Mouse (Mus musculus) liver, embryonic 16.5 days (tissue): ENCODE measurements around the gene Adh5. TPM values are rescaled to one million over a fixed set of nuclear protein-coding genes. Genes with fewer than 3 reads are reported as not detected.

ENCODE experiments used
- ATAC-seq: fragments of 200-750 bp; cut with Nextera tagmentation; 2 replicates; pipeline ENCODE4 v1.8.0; 2017; ENCODE audit warnings: low read depth, mild to moderate bottlenecking, moderate number of reproducible peaks, moderate library complexity
- H3K27ac ChIP-seq: fragments of 300-500 bp; sonication (generic); 2 replicates; pipeline ENCODE4 v1.5.1; 2014; ENCODE audit warnings: mild to moderate bottlenecking, low read length
- H3K27me3 ChIP-seq: fragments of 300-500 bp; sonication (generic); 2 replicates; pipeline ENCODE4 v1.6.1; 2014; ENCODE audit warnings: low read depth, low read length, mixed read lengths; ENCODE audit not compliant: control insufficient read depth, insufficient read depth
- H3K36me3 ChIP-seq: fragments of 300-500 bp; sonication (generic); 2 replicates; pipeline ENCODE4 v1.6.1; 2014; ENCODE audit warnings: mild to moderate bottlenecking; ENCODE audit not compliant: control insufficient read depth, insufficient read depth
- H3K4me1 ChIP-seq: fragments of 300-500 bp; sonication (generic); 2 replicates; pipeline ENCODE4 v1.6.1; 2014; ENCODE audit warnings: low read depth, low read length, mixed read lengths; ENCODE audit not compliant: control insufficient read depth
- H3K4me2 ChIP-seq: fragments of 300-500 bp; sonication (generic); 2 replicates; pipeline ENCODE4 v1.6.1; 2014; ENCODE audit warnings: low read depth, low read length, mixed read lengths
- H3K4me3 ChIP-seq: fragments of 300-500 bp; sonication (generic); 2 replicates; pipeline ENCODE4 v1.5.1; 2014; ENCODE audit warnings: low read depth, mild to moderate bottlenecking, low read length
- H3K9ac ChIP-seq: fragments of 300-500 bp; sonication (generic); 2 replicates; pipeline ENCODE4 v1.6.1; 2014; ENCODE audit warnings: low read depth, low read length
- H3K9me3 ChIP-seq: fragments of 300-500 bp; sonication (generic); replicated peaks from 2 replicates; pipeline ENCODE4 v1.6.1; 2016; ENCODE audit warnings: low read length; ENCODE audit not compliant: control insufficient read depth
- WGBS: fragments of 180-500 bp; shearing (Covaris S2); extraction: QIAGEN DNeasy Blood & Tissue Kit; methylation state at CpG from one replicate; pipeline ENCODE4 v1.1.7; 2014; ENCODE audit not compliant: insufficient replicate concordance; 5-methylcytosine and 5-hydroxymethylcytosine counted together
- polyA plus RNA-seq: library from polyadenylated mRNA; unstranded; fragments of >200 nt; fragmentation: Nextera tagmentation; extraction: Ambion mirVana; gene quantifications from 2 replicates; pipeline ENCODE4 v1.2.1, GENCODE M21; 2015

The Adh5 gene
- polyA plus RNA-seq, 1 experiment from 2014 or later: 180 TPM

- 78% methylated on average over 3 of the region's 3 CpGs for WGBS
- Histone ChIP-seq H3K27ac (no peak overlapping the region), H3K4me2 (no peak overlapping the region), H3K27me3 (no peaks in the 10 kb centered on the region), H3K9ac (no peak overlapping the region), H3K36me3 (no peaks in the 10 kb centered on the region), H3K4me1 (no peaks in the 10 kb centered on the region), H3K9me3 (no peaks in the 10 kb centered on the region), H3K4me3 (no peak overlapping the region)
- no peak for ATAC-seq
Measured at GRCm38 (mm10) chr3:138420385-138420784, 22.5 kb upstream of the Adh5 start.

GRCm38 (mm10) chr3:138423664-138424063 lies 19.2 kb upstream of the Adh5 start:
- no peaks in the 10 kb centered on the region for H3K9me3 ChIP-seq
- no peak overlapping the region for H3K27ac ChIP-seq
- no peak for ATAC-seq
- no peaks in the 10 kb centered on the region for H3K4me1 ChIP-seq
- WGBS: 39% methylated on average over 2 of the region's 2 CpGs
- H3K4me2 ChIP-seq: no peak overlapping the region
- no peak overlapping the region for H3K9ac ChIP-seq
- H3K36me3 ChIP-seq: no peaks in the 10 kb centered on the region
- no peak overlapping the region for H3K4me3 ChIP-seq
- H3K27me3 ChIP-seq: no peaks in the 10 kb centered on the region

GRCm38 (mm10) chr3:138424247-138424646 lies 18.6 kb upstream of the Adh5 start:
- Histone ChIP-seq H3K36me3 (no peaks in the 10 kb centered on the region), H3K4me1 (no peaks in the 10 kb centered on the region), H3K27me3 (no peaks in the 10 kb centered on the region), H3K27ac (no peak overlapping the region), H3K9me3 (no peaks in the 10 kb centered on the region), H3K4me3 (no peak overlapping the region), H3K4me2 (no peak overlapping the region), H3K9ac (no peak overlapping the region)
- 46% methylated on average over 4 of the region's 4 CpGs for WGBS
- no peak for ATAC-seq

GRCm38 (mm10) chr3:138430360-138430976 lies 12.4 kb upstream of the Adh5 start:
- no peak overlapping the region for H3K4me3 ChIP-seq
- H3K4me2 ChIP-seq: no peak overlapping the region
- no peaks in the 10 kb centered on the region for H3K4me1 ChIP-seq
- H3K9ac ChIP-seq: no peak overlapping the region
- ATAC-seq: no peak
- 65% methylated on average over 6 of the region's 6 CpGs for WGBS
- no peaks in the 10 kb centered on the region for H3K27me3 ChIP-seq
- no peaks in the 10 kb centered on the region for H3K9me3 ChIP-seq
- H3K36me3 ChIP-seq: no peaks in the 10 kb centered on the region
- no peak overlapping the region for H3K27ac ChIP-seq

GRCm38 (mm10) chr3:138431835-138432234 lies 11.1 kb upstream of the Adh5 start:
- no peak overlapping the region for H3K4me2 ChIP-seq
- no peaks in the 10 kb centered on the region for H3K4me1 ChIP-seq
- no peaks in the 10 kb centered on the region for H3K27me3 ChIP-seq
- no peak for ATAC-seq
- 54% methylated on average over 2 of the region's 2 CpGs for WGBS
- H3K9me3 ChIP-seq: no peaks in the 10 kb centered on the region
- no peak overlapping the region for H3K9ac ChIP-seq
- no peak overlapping the region for H3K27ac ChIP-seq
- H3K36me3 ChIP-seq: no peaks in the 10 kb centered on the region
- H3K4me3 ChIP-seq: no peak overlapping the region

GRCm38 (mm10) chr3:138438716-138439115 lies 4.2 kb upstream of the Adh5 start:
- H3K4me2 ChIP-seq: no peak overlapping the region
- peaks cover 5% of the 10 kb centered on the region for H3K4me1 ChIP-seq
- no peaks in the 10 kb centered on the region for H3K27me3 ChIP-seq
- no peak overlapping the region for H3K27ac ChIP-seq
- H3K36me3 ChIP-seq: no peaks in the 10 kb centered on the region
- no peak overlapping the region for H3K4me3 ChIP-seq
- H3K9ac ChIP-seq: no peak overlapping the region
- 74% methylated on average over 3 of the region's 3 CpGs for WGBS
- no peak for ATAC-seq
- H3K9me3 ChIP-seq: no peaks in the 10 kb centered on the region

GRCm38 (mm10) chr3:138442203-138442602 lies 690 bp upstream of the Adh5 start:
- H3K4me1 ChIP-seq: peaks cover 7% of the 10 kb centered on the region
- peak overlapping the region; percentile 97 for H3K4me2 ChIP-seq
- H3K27ac ChIP-seq: peak overlapping the region; percentile 68
- peak overlapping the region; percentile 87 for H3K9ac ChIP-seq
- peak overlapping the region; percentile 88 for H3K4me3 ChIP-seq
- no peaks in the 10 kb centered on the region for H3K9me3 ChIP-seq
- H3K36me3 ChIP-seq: peaks cover 8% of the 10 kb centered on the region; the same call in 1 of the 2 replicates
- ATAC-seq: no peak
- WGBS: 2% methylated on average over 9 of the region's 9 CpGs
- H3K27me3 ChIP-seq: no peaks in the 10 kb centered on the region

- peak; percentile 22; the same call in 1 of the 2 replicates for ATAC-seq
- H3K27ac ChIP-seq: peak overlapping the region; percentile 94
- H3K9me3 ChIP-seq: no peaks in the 10 kb centered on the region
- 4% methylated on average over 9 of the region's 9 CpGs for WGBS
- peak overlapping the region; percentile 87 for H3K9ac ChIP-seq
- no peaks in the 10 kb centered on the region for H3K27me3 ChIP-seq
- H3K36me3 ChIP-seq: peaks cover 8% of the 10 kb centered on the region; the same call in 1 of the 2 replicates
- H3K4me2 ChIP-seq: peak overlapping the region; percentile 97
- peaks cover 7% of the 10 kb centered on the region for H3K4me1 ChIP-seq
- peak overlapping the region; percentile 88 for H3K4me3 ChIP-seq
Measured at GRCm38 (mm10) chr3:138443465-138443771, 525 bp downstream of the Adh5 start.

- Histone ChIP-seq H3K4me1 (peaks cover 2% of the 10 kb centered on the region), H3K27me3 (no peaks in the 10 kb centered on the region), H3K4me3 (no peak overlapping the region), H3K9me3 (no peaks in the 10 kb centered on the region), H3K36me3 (peaks cover 20% of the 10 kb centered on the region), H3K4me2 (no peak overlapping the region), H3K27ac (no peak overlapping the region), H3K9ac (no peak overlapping the region)
- no peak for ATAC-seq
- 58% methylated on average over 12 of the region's 12 CpGs for WGBS
Measured at GRCm38 (mm10) chr3:138448077-138448860, 5.4 kb downstream of the Adh5 start.
